Mouse (Mus musculus): ENCODE results near the gene Map7. TPM values are rescaled to one million over a fixed set of nuclear protein-coding genes. Genes with fewer than 3 reads are reported as not detected.

Gene Map7
- polyA plus RNA-seq, 1 experiment from 2014 or later = 13.2 TPM

GRCm38 (mm10) chr10:20157021-20157726 lies 8.9 kb downstream of the Map7 start:
- Histone ChIP-seq H3K9ac (no peak overlapping the region), H3K27me3 (no peaks in the 10 kb centered on the region), H3K36me3 (no peaks in the 10 kb centered on the region), H3K27ac (no peak overlapping the region), H3K4me2 (no peak overlapping the region), H3K4me3 (no peak overlapping the region), H3K4me1 (no peaks in the 10 kb centered on the region), H3K9me3 (no peaks in the 10 kb centered on the region)
- WGBS = 79% methylated on average over 8 of the region's 8 CpGs
- no peak for ATAC-seq (ENCODE audit: insufficient number of reproducible peaks, low FRiP score, low TSS enrichment, low read depth)

- 64% methylated on average over 4 of the region's 4 CpGs for WGBS
- Histone ChIP-seq H3K9me3 (no peaks in the 10 kb centered on the region), H3K4me2 (no peak overlapping the region), H3K27me3 (no peaks in the 10 kb centered on the region), H3K27ac (no peak overlapping the region), H3K36me3 (no peaks in the 10 kb centered on the region), H3K4me1 (no peaks in the 10 kb centered on the region), H3K4me3 (no peak overlapping the region), H3K9ac (no peak overlapping the region)
- no peak for ATAC-seq (ENCODE audit: insufficient number of reproducible peaks, low FRiP score, low TSS enrichment, low read depth)
Observed at GRCm38 (mm10) chr10:20158756-20159155, 10.5 kb downstream of the Map7 start.

- no peak overlapping the region for H3K27ac ChIP-seq
- no peak overlapping the region for H3K4me3 ChIP-seq
- WGBS = 81% methylated on average over 5 of the region's 5 CpGs
- no peak overlapping the region for H3K9ac ChIP-seq
- H3K27me3 ChIP-seq = no peaks in the 10 kb centered on the region
- H3K4me1 ChIP-seq = no peaks in the 10 kb centered on the region
- ATAC-seq (ENCODE audit: insufficient number of reproducible peaks, low FRiP score, low TSS enrichment, low read depth) = no peak
- H3K36me3 ChIP-seq = no peaks in the 10 kb centered on the region
- H3K9me3 ChIP-seq = no peaks in the 10 kb centered on the region
- no peak overlapping the region for H3K4me2 ChIP-seq
Observed at GRCm38 (mm10) chr10:20159308-20159707, 11.0 kb downstream of the Map7 start.

DNA sequence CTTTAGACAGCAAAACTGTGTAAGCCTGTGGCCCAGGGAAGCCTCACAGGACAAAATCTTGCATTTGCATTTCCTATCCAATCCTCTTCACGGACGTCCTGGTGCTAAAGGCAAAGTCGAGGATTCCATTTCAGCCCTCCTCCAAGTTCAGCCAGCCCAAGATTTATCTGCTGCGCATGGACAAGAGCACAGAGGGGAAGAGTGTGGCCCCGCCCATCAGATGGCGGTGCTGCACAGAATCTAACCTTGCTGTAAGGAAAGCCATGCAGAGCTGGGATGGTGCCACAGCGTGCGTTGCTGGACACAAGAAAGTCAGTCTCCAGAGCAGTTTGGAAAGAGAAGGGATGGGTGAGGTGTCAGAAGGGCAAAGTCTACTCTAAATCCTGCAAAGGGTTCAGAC lies 12.6 kb downstream of the Map7 start:
- no peak for ATAC-seq (ENCODE audit: insufficient number of reproducible peaks, low FRiP score, low TSS enrichment, low read depth)

DNA sequence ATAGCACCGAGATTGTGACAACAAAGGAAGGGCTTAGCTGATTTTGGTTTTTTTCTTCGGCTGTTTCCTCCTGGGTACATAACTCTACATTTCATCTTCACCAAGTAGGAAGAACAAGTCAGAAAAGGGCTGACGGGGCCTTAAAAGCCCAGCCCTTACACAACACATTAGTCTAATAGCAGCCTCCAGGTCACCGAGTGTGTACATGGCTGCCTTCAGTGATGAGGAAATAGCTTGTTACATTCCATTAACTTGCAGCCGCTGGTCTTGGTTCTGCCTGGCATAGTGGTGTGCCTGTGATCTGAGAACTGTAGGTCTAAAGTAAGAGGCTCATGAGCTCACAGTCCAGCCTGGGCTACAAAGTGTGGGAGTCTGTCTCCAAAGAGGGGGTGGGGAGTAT lies 16.5 kb downstream of the Map7 start:
- WGBS = 73% methylated on average over 5 of the region's 5 CpGs
- Histone ChIP-seq H3K9ac (no peak overlapping the region), H3K4me1 (no peaks in the 10 kb centered on the region; the same call in 1 of the 2 replicates), H3K36me3 (no peaks in the 10 kb centered on the region), H3K9me3 (no peaks in the 10 kb centered on the region), H3K4me3 (no peak overlapping the region), H3K27me3 (no peaks in the 10 kb centered on the region), H3K27ac (no peak overlapping the region), H3K4me2 (no peak overlapping the region)
- ATAC-seq (ENCODE audit: insufficient number of reproducible peaks, low FRiP score, low TSS enrichment, low read depth) = no peak

More for the DNA sequence above, 12.6 kb downstream of the Map7 start:
- H3K27ac ChIP-seq = no peak overlapping the region
- H3K9me3 ChIP-seq = no peaks in the 10 kb centered on the region
- no peaks in the 10 kb centered on the region for H3K27me3 ChIP-seq
- WGBS = 64% methylated on average over 8 of the region's 8 CpGs
- H3K4me1 ChIP-seq = no peaks in the 10 kb centered on the region
- H3K4me2 ChIP-seq = no peak overlapping the region
- H3K4me3 ChIP-seq = no peak overlapping the region
- H3K9ac ChIP-seq = no peak overlapping the region
- no peaks in the 10 kb centered on the region for H3K36me3 ChIP-seq

DNA sequence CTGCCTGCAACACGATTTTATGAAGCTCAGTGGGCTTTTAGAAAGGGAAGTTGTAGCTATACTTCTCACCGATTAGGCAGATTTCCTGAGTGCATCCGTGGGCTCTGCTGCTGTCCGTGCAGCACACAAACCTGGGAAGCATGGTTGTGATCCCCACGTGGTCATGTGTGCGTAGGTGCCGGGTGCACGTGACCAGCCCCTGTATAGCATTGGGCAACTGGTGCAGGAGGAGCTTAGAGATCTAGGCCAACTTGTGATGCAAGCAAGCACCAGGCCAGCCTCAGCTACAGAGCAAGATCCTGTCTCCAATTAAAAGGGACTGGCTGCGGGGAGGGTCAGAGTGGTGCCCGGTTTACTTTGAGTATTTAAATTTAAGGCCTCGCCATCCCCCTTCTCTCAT lies 18.5 kb downstream of the Map7 start:
- H3K27me3 ChIP-seq = no peaks in the 10 kb centered on the region

GRCm38 (mm10) chr10:20167467-20167866 lies 19.2 kb downstream of the Map7 start:
- ATAC-seq (ENCODE audit: insufficient number of reproducible peaks, low FRiP score, low TSS enrichment, low read depth) = no peak
- H3K27ac ChIP-seq = no peak overlapping the region
- peaks cover 19% of the 10 kb centered on the region for H3K4me1 ChIP-seq
- no peak overlapping the region for H3K4me3 ChIP-seq
- no peaks in the 10 kb centered on the region for H3K27me3 ChIP-seq
- H3K9ac ChIP-seq = no peak overlapping the region
- H3K36me3 ChIP-seq = no peaks in the 10 kb centered on the region
- 86% methylated on average over 4 of the region's 4 CpGs for WGBS
- no peaks in the 10 kb centered on the region for H3K9me3 ChIP-seq
- H3K4me2 ChIP-seq = no peak overlapping the region

More for the DNA sequence above, 18.5 kb downstream of the Map7 start:
- peaks cover 18% of the 10 kb centered on the region for H3K4me1 ChIP-seq
- no peaks in the 10 kb centered on the region for H3K36me3 ChIP-seq
- no peaks in the 10 kb centered on the region for H3K9me3 ChIP-seq
- 45% methylated on average over 11 of the region's 11 CpGs for WGBS
- H3K4me3 ChIP-seq = no peak overlapping the region
- no peak overlapping the region; the same call in 1 of the 2 replicates for H3K27ac ChIP-seq
- ATAC-seq (ENCODE audit: insufficient number of reproducible peaks, low FRiP score, low TSS enrichment, low read depth) = no peak
- no peak overlapping the region for H3K9ac ChIP-seq
- no peak overlapping the region for H3K4me2 ChIP-seq

- ATAC-seq (ENCODE audit: insufficient number of reproducible peaks, low FRiP score, low TSS enrichment, low read depth) = no peak
- Histone ChIP-seq H3K27ac (peak overlapping the region; percentile 34; the same call in 1 of the 2 replicates), H3K9ac (no peak overlapping the region), H3K4me2 (no peak overlapping the region), H3K4me1 (peaks cover 19% of the 10 kb centered on the region), H3K36me3 (no peaks in the 10 kb centered on the region), H3K9me3 (no peaks in the 10 kb centered on the region), H3K27me3 (no peaks in the 10 kb centered on the region), H3K4me3 (no peak overlapping the region)
- WGBS = 69% methylated on average over 3 of the region's 3 CpGs
Observed at GRCm38 (mm10) chr10:20169182-20169674, 21.0 kb downstream of the Map7 start.

DNA sequence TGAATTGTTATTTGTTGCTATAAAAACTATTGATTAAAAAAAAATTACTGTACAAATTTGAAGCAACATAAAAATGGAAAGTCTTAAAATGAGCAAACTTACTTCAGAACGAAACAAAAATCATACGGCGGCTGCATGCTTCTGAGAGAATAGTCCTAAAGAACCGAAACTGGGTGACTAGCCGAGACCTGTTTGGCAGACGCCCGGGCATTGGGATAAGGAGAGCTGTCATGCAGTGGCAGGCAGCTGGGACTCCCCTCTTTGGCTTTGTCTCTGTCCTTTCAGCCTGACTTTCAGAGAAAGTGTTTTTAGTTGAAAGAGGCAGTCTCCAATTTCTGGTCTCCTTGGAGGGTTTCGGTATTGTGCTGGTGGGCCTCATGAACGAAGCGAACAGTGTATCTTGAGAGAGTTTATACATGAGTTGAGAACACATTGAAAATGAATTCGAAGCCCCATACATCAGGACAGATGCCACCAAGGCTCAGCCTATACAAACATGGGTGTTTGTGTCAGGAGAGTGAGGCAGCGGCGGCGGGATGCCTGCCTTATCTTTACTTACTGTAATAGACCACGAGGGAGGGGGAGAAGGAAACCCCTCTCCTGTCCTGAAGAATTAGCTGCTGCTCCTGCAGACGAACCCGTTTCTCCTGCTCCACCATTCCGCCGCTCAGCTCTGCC lies 21.8 kb downstream of the Map7 start:
- Histone ChIP-seq H3K4me3 (peak overlapping the region; percentile 25), H3K27me3 (no peaks in the 10 kb centered on the region), H3K4me2 (peak overlapping the region; percentile 45), H3K9ac (no peak overlapping the region), H3K27ac (peak overlapping the region; percentile 55), H3K4me1 (peaks cover 19% of the 10 kb centered on the region), H3K36me3 (no peaks in the 10 kb centered on the region), H3K9me3 (no peaks in the 10 kb centered on the region)
- no peak for ATAC-seq (ENCODE audit: insufficient number of reproducible peaks, low FRiP score, low TSS enrichment, low read depth)
- 27% methylated on average over 19 of the region's 19 CpGs for WGBS

DNA sequence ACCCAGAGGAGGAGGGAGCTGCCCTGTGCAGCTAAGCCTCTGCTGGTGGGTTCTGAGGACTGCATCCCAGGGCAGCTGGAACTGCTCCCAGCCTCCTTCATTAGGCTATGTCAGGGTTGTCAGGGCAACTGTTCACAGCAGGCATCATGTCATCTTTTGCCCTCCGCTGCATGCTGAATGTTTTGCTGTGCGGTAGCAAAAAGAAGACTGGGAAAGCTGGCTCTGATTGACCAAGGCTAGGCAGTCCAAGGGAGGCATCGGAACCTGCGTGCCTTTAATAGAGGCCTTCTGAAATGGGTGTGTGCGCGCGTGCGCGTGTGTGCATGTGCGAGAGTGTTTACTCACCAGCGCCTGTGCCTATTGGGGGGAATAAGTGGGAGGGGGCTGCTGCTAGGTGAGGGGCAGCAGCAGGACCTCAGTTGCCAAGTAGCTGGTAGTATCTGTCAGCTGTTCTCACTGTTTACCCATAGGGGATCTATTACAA lies 22.4 kb downstream of the Map7 start:
- Histone ChIP-seq H3K27ac (0 out of 2 replicates have a peak overlapping the region, but pooled peaks have one; percentile 55), H3K4me2 (peak overlapping the region; percentile 45), H3K4me3 (peak overlapping the region; percentile 25), H3K9me3 (no peaks in the 10 kb centered on the region), H3K4me1 (peaks cover 19% of the 10 kb centered on the region), H3K9ac (no peak overlapping the region), H3K36me3 (no peaks in the 10 kb centered on the region), H3K27me3 (no peaks in the 10 kb centered on the region)
- WGBS = 37% methylated on average over 11 of the region's 11 CpGs
- ATAC-seq (ENCODE audit: insufficient number of reproducible peaks, low FRiP score, low TSS enrichment, low read depth) = peak; percentile 79

GRCm38 (mm10) chr10:20171209-20171608 lies 22.9 kb downstream of the Map7 start:
- Histone ChIP-seq H3K4me1 (peaks cover 19% of the 10 kb centered on the region), H3K27ac (no peak overlapping the region), H3K9ac (no peak overlapping the region), H3K4me2 (peak overlapping the region; percentile 45; the same call in 1 of the 2 replicates), H3K36me3 (no peaks in the 10 kb centered on the region), H3K9me3 (no peaks in the 10 kb centered on the region), H3K27me3 (no peaks in the 10 kb centered on the region), H3K4me3 (no peak overlapping the region)
- no peak for ATAC-seq (ENCODE audit: insufficient number of reproducible peaks, low FRiP score, low TSS enrichment, low read depth)
- WGBS = 56% methylated on average over 12 of the region's 12 CpGs

DNA sequence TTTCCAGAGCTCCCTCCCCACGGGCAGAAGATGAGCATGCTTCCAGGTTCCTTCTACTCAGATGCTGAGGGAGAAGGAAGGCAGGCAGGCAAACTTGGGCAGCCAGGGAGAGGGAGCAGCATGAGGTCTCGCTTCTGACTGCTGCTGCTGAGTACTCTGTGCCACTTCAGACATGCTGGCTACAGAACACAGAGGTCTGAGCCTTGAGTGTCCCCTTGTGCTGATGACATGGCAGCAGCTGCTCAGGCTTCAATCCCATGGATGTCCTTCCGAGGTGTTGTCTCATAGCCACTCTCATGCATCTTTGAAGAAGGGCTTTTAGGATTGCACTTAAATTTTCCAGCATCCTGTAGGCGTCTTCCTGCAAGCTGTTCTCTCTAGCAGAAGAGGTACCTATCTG lies 23.5 kb downstream of the Map7 start:
- H3K4me2 ChIP-seq = no peak overlapping the region
- no peaks in the 10 kb centered on the region for H3K9me3 ChIP-seq
- no peak overlapping the region for H3K9ac ChIP-seq
- H3K27ac ChIP-seq = no peak overlapping the region
- peaks cover 19% of the 10 kb centered on the region for H3K4me1 ChIP-seq
- no peak for ATAC-seq (ENCODE audit: insufficient number of reproducible peaks, low FRiP score, low TSS enrichment, low read depth)
- 49% methylated on average over 4 of the region's 4 CpGs for WGBS
- no peaks in the 10 kb centered on the region for H3K36me3 ChIP-seq
- no peak overlapping the region for H3K4me3 ChIP-seq
- H3K27me3 ChIP-seq = no peaks in the 10 kb centered on the region
